Mouse (Mus musculus): ENCODE measurements around the gene Cacnb4. TPM values are rescaled to one million over a fixed set of nuclear protein-coding genes. Genes with fewer than 3 reads are reported as not detected.

The Cacnb4 gene
- polyA plus RNA-seq, 1 experiment from 2014 or later = 6.6 TPM

DNA sequence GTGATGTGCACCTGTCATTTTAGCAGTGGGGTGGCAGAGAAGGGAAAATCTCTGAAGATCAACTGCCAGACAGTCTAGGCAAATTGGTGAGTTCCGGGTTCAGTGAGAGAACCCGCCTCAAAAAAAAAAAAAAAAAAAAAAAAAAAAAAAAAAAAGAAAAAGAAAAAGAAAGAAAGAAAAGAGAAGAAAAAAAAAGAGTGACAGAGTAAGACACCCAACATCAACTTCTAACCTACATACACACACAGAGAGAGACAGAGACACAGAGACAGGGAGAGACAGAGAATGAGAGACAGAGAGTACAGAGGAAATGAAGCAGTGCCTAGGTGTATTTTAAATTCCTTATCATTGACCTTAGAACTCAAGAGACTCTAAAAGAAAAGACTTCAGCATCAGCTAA lies 146.1 kb downstream of the Cacnb4 start:
- Histone ChIP-seq H3K36me3 (ENCODE audit: poor library complexity, severe bottlenecking) (no peaks in the 10 kb centered on the region), H3K27ac (no peak overlapping the region), H3K4me3 (no peak overlapping the region), H3K9ac (no peak overlapping the region), H3K27me3 (no peaks in the 10 kb centered on the region), H3K4me2 (no peak overlapping the region), H3K4me1 (no peaks in the 10 kb centered on the region), H3K9me3 (replicated peaks) (no peaks in the 10 kb centered on the region)
- 88% methylated on average over 2 of the region's 2 CpGs for WGBS
- no peak for ATAC-seq

DNA sequence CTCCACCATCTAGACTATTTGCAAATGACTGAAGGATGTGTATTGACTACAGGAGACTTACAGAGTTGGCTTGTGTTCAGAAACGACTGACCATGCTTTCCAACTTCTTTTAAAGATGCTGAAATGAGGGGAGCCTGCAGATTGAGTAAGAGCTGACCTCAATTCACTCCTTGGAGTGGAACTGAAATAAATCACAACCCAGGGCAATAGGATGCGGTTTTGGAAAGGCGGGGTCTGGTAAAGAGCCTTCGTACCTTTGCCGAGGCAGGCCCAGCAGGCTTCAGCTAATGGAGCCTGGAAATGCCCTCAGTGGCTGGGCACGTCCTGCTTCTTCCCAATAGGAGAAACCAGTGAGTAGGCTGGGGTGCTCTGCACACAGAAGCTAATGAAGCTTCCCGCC lies 147.4 kb downstream of the Cacnb4 start:
- no peak for ATAC-seq
- H3K27ac ChIP-seq = no peak overlapping the region
- no peak overlapping the region for H3K4me2 ChIP-seq
- H3K4me3 ChIP-seq = no peak overlapping the region
- H3K27me3 ChIP-seq = no peaks in the 10 kb centered on the region
- H3K36me3 ChIP-seq (ENCODE audit: poor library complexity, severe bottlenecking) = no peaks in the 10 kb centered on the region
- H3K9me3 ChIP-seq (replicated peaks) = no peaks in the 10 kb centered on the region
- H3K4me1 ChIP-seq = no peaks in the 10 kb centered on the region
- WGBS = 88% methylated on average over 7 of the region's 7 CpGs
- no peak overlapping the region for H3K9ac ChIP-seq

GRCm38 (mm10) chr2:52525876-52526592 lies 150.6 kb downstream of the Cacnb4 start:
- Histone ChIP-seq H3K36me3 (ENCODE audit: poor library complexity, severe bottlenecking) (no peaks in the 10 kb centered on the region), H3K4me1 (no peaks in the 10 kb centered on the region), H3K9ac (no peak overlapping the region), H3K27me3 (no peaks in the 10 kb centered on the region), H3K4me2 (no peak overlapping the region), H3K27ac (no peak overlapping the region), H3K9me3 (replicated peaks) (no peaks in the 10 kb centered on the region), H3K4me3 (no peak overlapping the region)
- ATAC-seq = no peak
- WGBS = 83% methylated on average over 11 of the region's 11 CpGs

GRCm38 (mm10) chr2:52523056-52523715 lies 153.4 kb downstream of the Cacnb4 start:
- H3K9me3 ChIP-seq (replicated peaks) = no peaks in the 10 kb centered on the region
- no peak overlapping the region for H3K4me2 ChIP-seq
- H3K9ac ChIP-seq = no peak overlapping the region
- no peak overlapping the region for H3K27ac ChIP-seq
- no peaks in the 10 kb centered on the region for H3K36me3 ChIP-seq (ENCODE audit: poor library complexity, severe bottlenecking)
- 96% methylated on average over 7 of the region's 7 CpGs for WGBS
- H3K4me3 ChIP-seq = no peak overlapping the region
- no peaks in the 10 kb centered on the region for H3K4me1 ChIP-seq
- ATAC-seq = no peak
- H3K27me3 ChIP-seq = no peaks in the 10 kb centered on the region

DNA sequence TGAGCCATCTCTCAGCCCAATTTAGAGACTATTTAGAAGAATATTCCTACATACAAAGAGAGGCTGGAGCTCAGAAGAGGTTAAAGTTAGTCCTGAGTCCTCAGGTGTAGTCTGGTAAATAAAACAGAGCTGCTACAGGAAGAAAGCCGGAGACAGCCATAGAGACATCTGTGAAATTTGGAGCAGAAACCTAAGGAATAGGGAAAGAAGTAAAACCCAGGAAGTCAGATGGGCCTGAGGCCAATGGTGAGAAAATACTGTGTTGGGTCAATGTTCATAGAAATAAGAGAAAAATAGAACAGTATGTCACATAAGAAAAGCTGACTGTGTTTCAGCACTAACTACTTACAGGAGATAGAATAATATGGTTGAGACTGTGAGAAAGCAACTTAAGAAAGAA lies 155.6 kb downstream of the Cacnb4 start:
- 94% methylated on average over 1 of the region's 1 CpGs for WGBS
- no peaks in the 10 kb centered on the region for H3K36me3 ChIP-seq (ENCODE audit: poor library complexity, severe bottlenecking)

GRCm38 (mm10) chr2:52518740-52519139 lies 157.9 kb downstream of the Cacnb4 start:
- Histone ChIP-seq H3K36me3 (ENCODE audit: poor library complexity, severe bottlenecking) (no peaks in the 10 kb centered on the region), H3K9me3 (replicated peaks) (no peaks in the 10 kb centered on the region), H3K4me3 (no peak overlapping the region), H3K27ac (no peak overlapping the region), H3K4me2 (no peak overlapping the region), H3K4me1 (no peaks in the 10 kb centered on the region), H3K27me3 (no peaks in the 10 kb centered on the region), H3K9ac (no peak overlapping the region)
- WGBS = 92% methylated on average over 4 of the region's 4 CpGs
- ATAC-seq = no peak

More for the DNA sequence above, 155.6 kb downstream of the Cacnb4 start:
- Histone ChIP-seq H3K27ac (no peak overlapping the region), H3K27me3 (no peaks in the 10 kb centered on the region), H3K4me1 (no peaks in the 10 kb centered on the region), H3K9ac (no peak overlapping the region), H3K4me2 (no peak overlapping the region), H3K4me3 (no peak overlapping the region), H3K9me3 (replicated peaks) (no peaks in the 10 kb centered on the region)
- ATAC-seq = no peak

DNA sequence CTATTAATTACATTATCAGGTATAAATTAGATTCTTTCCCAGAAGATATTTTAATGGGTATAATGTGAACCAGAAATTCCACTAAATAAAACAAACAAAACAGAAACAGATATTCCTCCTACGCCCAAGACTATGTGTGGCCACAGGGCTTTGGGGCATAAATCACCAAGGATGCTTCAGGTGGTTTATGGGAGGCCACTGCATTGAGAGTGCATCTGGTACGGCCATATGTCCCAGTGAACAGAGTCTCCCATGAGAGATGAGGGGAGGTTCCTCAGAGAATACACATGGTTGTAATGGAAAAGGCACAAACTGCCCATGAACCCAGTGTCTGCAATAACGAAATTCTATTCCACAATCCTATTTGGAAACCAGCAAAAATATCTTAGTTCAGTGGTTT lies 160.1 kb downstream of the Cacnb4 start:
- no peaks in the 10 kb centered on the region for H3K27me3 ChIP-seq
- no peaks in the 10 kb centered on the region for H3K9me3 ChIP-seq (replicated peaks)
- WGBS = 88% methylated on average over 3 of the region's 3 CpGs
- H3K9ac ChIP-seq = no peak overlapping the region
- ATAC-seq = no peak
- no peak overlapping the region for H3K4me2 ChIP-seq
- H3K4me1 ChIP-seq = peaks cover 8% of the 10 kb centered on the region
- no peak overlapping the region for H3K27ac ChIP-seq
- H3K4me3 ChIP-seq = no peak overlapping the region
- no peaks in the 10 kb centered on the region for H3K36me3 ChIP-seq (ENCODE audit: poor library complexity, severe bottlenecking)

DNA sequence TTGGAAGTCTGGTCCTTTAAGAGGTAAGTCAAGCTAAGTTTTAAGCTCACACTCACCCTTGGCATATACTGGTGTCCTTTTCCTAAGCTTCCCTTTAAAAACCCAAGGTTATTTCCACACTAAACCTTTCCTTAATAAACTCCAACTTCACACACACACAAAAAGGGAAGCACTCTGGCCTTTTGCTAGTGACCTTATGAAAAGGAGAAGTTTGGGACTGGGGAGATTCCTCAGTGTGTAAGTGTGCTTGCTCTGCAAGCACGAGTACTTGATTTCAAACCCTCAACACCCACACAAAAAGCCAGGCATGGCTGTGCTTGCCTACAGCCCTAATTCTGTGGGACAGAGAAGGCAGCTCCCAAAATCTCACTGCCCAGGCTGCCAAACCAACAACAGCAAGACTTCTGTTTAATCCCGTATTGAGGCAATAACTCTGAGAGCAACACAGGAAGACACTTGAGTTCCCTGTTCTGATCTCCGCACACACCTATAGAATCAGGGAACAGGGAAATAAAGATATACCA lies 163.7 kb downstream of the Cacnb4 start:
- Histone ChIP-seq H3K4me3 (no peak overlapping the region), H3K36me3 (ENCODE audit: poor library complexity, severe bottlenecking) (no peaks in the 10 kb centered on the region), H3K9ac (no peak overlapping the region), H3K4me2 (no peak overlapping the region), H3K27me3 (no peaks in the 10 kb centered on the region), H3K4me1 (peaks cover 9% of the 10 kb centered on the region), H3K9me3 (replicated peaks) (no peaks in the 10 kb centered on the region), H3K27ac (no peak overlapping the region)
- ATAC-seq = no peak
- WGBS = 75% methylated on average over 3 of the region's 3 CpGs

- Histone ChIP-seq H3K9me3 (replicated peaks) (no peaks in the 10 kb centered on the region), H3K27ac (no peak overlapping the region), H3K36me3 (ENCODE audit: poor library complexity, severe bottlenecking) (no peaks in the 10 kb centered on the region), H3K9ac (no peak overlapping the region), H3K4me3 (no peak overlapping the region), H3K4me2 (peak overlapping the region; percentile 43), H3K4me1 (peaks cover 9% of the 10 kb centered on the region), H3K27me3 (no peaks in the 10 kb centered on the region)
- ATAC-seq = peak; percentile 57
- WGBS = 25% methylated on average over 3 of the region's 3 CpGs
Observed at GRCm38 (mm10) chr2:52512206-52512605, 164.4 kb downstream of the Cacnb4 start.

- Histone ChIP-seq H3K36me3 (ENCODE audit: poor library complexity, severe bottlenecking) (no peaks in the 10 kb centered on the region), H3K9ac (0 out of 2 replicates have a peak overlapping the region, but pooled peaks have one; percentile 16), H3K4me1 (peaks cover 9% of the 10 kb centered on the region), H3K9me3 (replicated peaks) (no peaks in the 10 kb centered on the region), H3K27me3 (no peaks in the 10 kb centered on the region), H3K27ac (no peak overlapping the region), H3K4me3 (no peak overlapping the region), H3K4me2 (peak overlapping the region; percentile 43)
- ATAC-seq = peak; percentile 43
- WGBS = 3% methylated on average over 13 of the region's 13 CpGs
Observed at GRCm38 (mm10) chr2:52511799-52512198, 164.8 kb downstream of the Cacnb4 start.

- Histone ChIP-seq H3K27ac (no peak overlapping the region), H3K36me3 (ENCODE audit: poor library complexity, severe bottlenecking) (no peaks in the 10 kb centered on the region), H3K4me3 (no peak overlapping the region), H3K9ac (no peak overlapping the region), H3K27me3 (no peaks in the 10 kb centered on the region), H3K4me2 (no peak overlapping the region), H3K4me1 (peaks cover 9% of the 10 kb centered on the region), H3K9me3 (replicated peaks) (no peaks in the 10 kb centered on the region)
- WGBS = 74% methylated on average over 19 of the region's 19 CpGs
- ATAC-seq = no peak; the same call in 1 of the 2 replicates
Observed at GRCm38 (mm10) chr2:52509779-52510500, 166.7 kb downstream of the Cacnb4 start.

GRCm38 (mm10) chr2:52505164-52505563 lies 171.5 kb downstream of the Cacnb4 start:
- ATAC-seq = no peak
- Histone ChIP-seq H3K9ac (no peak overlapping the region), H3K36me3 (ENCODE audit: poor library complexity, severe bottlenecking) (no peaks in the 10 kb centered on the region), H3K4me1 (no peaks in the 10 kb centered on the region), H3K9me3 (replicated peaks) (no peaks in the 10 kb centered on the region), H3K4me3 (no peak overlapping the region), H3K27me3 (no peaks in the 10 kb centered on the region), H3K27ac (no peak overlapping the region), H3K4me2 (no peak overlapping the region)
- WGBS = 93% methylated on average over 2 of the region's 2 CpGs

All from forebrain, embryonic 13.5 days (tissue).